Mouse (Mus musculus) lung, postnatal 10 days (tissue): ENCODE data around the gene Npl.
A peak's percentile ranks its signal among the peaks of the same experiment; 100 is the strongest.

Experiments
- DNase-seq: peaks from one replicate; pipeline ENCODE4 v3.0.0; 2021

Npl gene

GRCm38 (mm10) chr1:153549536-153550199, at the start of gene Npl:
Npl (minus strand) TSS chr1:153550045.
- peak; percentile 77 for DNase-seq

GRCm38 (mm10) chr1:153599302-153600045, 49.6 kb upstream of the Npl start:
- DNase-seq: no peak

GRCm38 (mm10) chr1:153598773-153599172, 48.9 kb upstream of the Npl start:
- peak; percentile 83 for DNase-seq

- DNase-seq: no peak
Observed at GRCm38 (mm10) chr1:153593678-153594077, 43.8 kb upstream of the Npl start.

GRCm38 (mm10) chr1:153590176-153590734, 40.4 kb upstream of the Npl start:
- peak; percentile 27 for DNase-seq

- DNase-seq: no peak
Observed at GRCm38 (mm10) chr1:153587956-153588355, 38.1 kb upstream of the Npl start.

- no peak for DNase-seq
Observed at GRCm38 (mm10) chr1:153586826-153587225, 37.0 kb upstream of the Npl start.

GRCm38 (mm10) chr1:153585752-153586151, 35.9 kb upstream of the Npl start:
- peak; percentile 13 for DNase-seq

- DNase-seq: no peak
Observed at GRCm38 (mm10) chr1:153583189-153583588, 33.3 kb upstream of the Npl start.

GRCm38 (mm10) chr1:153574730-153575129, 24.9 kb upstream of the Npl start:
- DNase-seq: no peak

- peak; percentile 19 for DNase-seq
Observed at GRCm38 (mm10) chr1:153572271-153573043, 22.6 kb upstream of the Npl start.

- no peak for DNase-seq
Observed at GRCm38 (mm10) chr1:153565701-153566100, 15.9 kb upstream of the Npl start.

GRCm38 (mm10) chr1:153564701-153565100, 14.9 kb upstream of the Npl start:
- DNase-seq: no peak

GRCm38 (mm10) chr1:153563675-153564074, 13.8 kb upstream of the Npl start:
- no peak for DNase-seq

- DNase-seq: peak; percentile 25
Observed at GRCm38 (mm10) chr1:153560805-153561204, 11.0 kb upstream of the Npl start.

- DNase-seq: no peak
Observed at GRCm38 (mm10) chr1:153559701-153560100, 9.9 kb upstream of the Npl start.

- DNase-seq: peak; percentile 86
Observed at GRCm38 (mm10) chr1:153559126-153559647, 9.3 kb upstream of the Npl start.

- DNase-seq: peak; percentile 75
Observed at GRCm38 (mm10) chr1:153556896-153557295, 7.1 kb upstream of the Npl start.

GRCm38 (mm10) chr1:153556202-153556601, 6.4 kb upstream of the Npl start:
- no peak for DNase-seq

GRCm38 (mm10) chr1:153550814-153551213, 969 bp upstream of the Npl start:
- DNase-seq: peak; percentile 79

- no peak for DNase-seq
Observed at GRCm38 (mm10) chr1:153547555-153547954, 2.3 kb downstream of the Npl start.

- DNase-seq: no peak
Observed at GRCm38 (mm10) chr1:153545196-153545595, 4.6 kb downstream of the Npl start.

GRCm38 (mm10) chr1:153542726-153543320, 7.0 kb downstream of the Npl start:
- DNase-seq: peak; percentile 34
